Mouse (Mus musculus) heart, embryonic 14.5 days (tissue): Measurements from ENCODE around the gene Gm5269. TPM values are rescaled to one million over a fixed set of nuclear protein-coding genes. Genes with fewer than 3 reads are reported as not detected.

ENCODE experiments used
- ATAC-seq: fragments of 200-750 bp; cut with Nextera tagmentation; 2 replicates; pipeline ENCODE4 v1.8.0; 2017; ENCODE audit warnings: low read depth, moderate TSS enrichment; ENCODE audit not compliant: insufficient number of reproducible peaks, insufficient read depth, low FRiP score
- H3K27ac ChIP-seq, 2 experiments: fragments of 200-500 bp in 1 of 2; fragments of 300-500 bp in 1 of 2; sonication (generic) in 1 of 2; replicated peaks in 1 of 2; 2 replicates each; pipeline ENCODE4 v1.5.1; 2012 to 2014; ENCODE audit warnings: low read depth in 2 of 2, low read length in 2 of 2, control low read depth in 1 of 2, mild to moderate bottlenecking in 1 of 2, mixed read lengths in 1 of 2; ENCODE audit not compliant: control insufficient read depth in 1 of 2, insufficient read depth in 1 of 2
- H3K27me3 ChIP-seq: fragments of 300-500 bp; sonication (generic); 2 replicates; pipeline ENCODE4 v1.6.1; 2014; ENCODE audit warnings: mild to moderate bottlenecking, low read length, control low read depth; ENCODE audit not compliant: control insufficient read depth, insufficient read depth
- H3K36me3 ChIP-seq: fragments of 300-500 bp; sonication (generic); 2 replicates; pipeline ENCODE4 v1.6.1; 2014; ENCODE audit warnings: mild to moderate bottlenecking, control low read depth, low read length, mixed read lengths; ENCODE audit not compliant: control insufficient read depth, insufficient read depth
- H3K4me1 ChIP-seq, 2 experiments: fragments of 200-500 bp in 1 of 2; fragments of 300-500 bp in 1 of 2; sonication (generic) in 1 of 2; 2 replicates each; pipeline ENCODE4 v1.6.1; 2012 to 2014; ENCODE audit warnings: low read length in 2 of 2, control low read depth in 1 of 2, mixed read lengths in 1 of 2; ENCODE audit not compliant: control insufficient read depth in 2 of 2, insufficient read depth in 2 of 2
- H3K4me2 ChIP-seq: fragments of 300-500 bp; sonication (generic); 2 replicates; pipeline ENCODE4 v1.6.1; 2014; ENCODE audit warnings: mild to moderate bottlenecking, low read length
- H3K4me3 ChIP-seq, 2 experiments: fragments of 200-500 bp in 1 of 2; fragments of 300-500 bp in 1 of 2; sonication (generic) in 1 of 2; 2 replicates each; pipeline ENCODE4 v1.5.1; 2012 to 2014; ENCODE audit warnings: low read length in 2 of 2, mild to moderate bottlenecking in 2 of 2, control low read depth in 1 of 2, low read depth in 1 of 2, moderate library complexity in 1 of 2; ENCODE audit not compliant: control insufficient read depth in 1 of 2, insufficient read depth in 1 of 2
- H3K9ac ChIP-seq: fragments of 300-500 bp; sonication (generic); 2 replicates; pipeline ENCODE4 v1.6.1; 2014; ENCODE audit warnings: mild to moderate bottlenecking, low read length
- H3K9me3 ChIP-seq: fragments of 300-500 bp; sonication (generic); 2 replicates; pipeline ENCODE4 v1.6.1; 2016; ENCODE audit warnings: low read length, control low read depth; ENCODE audit not compliant: control insufficient read depth
- WGBS: fragments of 180-500 bp; shearing (Covaris S2); extraction: QIAGEN DNeasy Blood & Tissue Kit; methylation state at CpG from one replicate; pipeline ENCODE4 v1.1.7; 2014; 5-methylcytosine and 5-hydroxymethylcytosine counted together
- polyA plus RNA-seq: library from polyadenylated mRNA; unstranded; fragments of >200 nt; fragmentation: Nextera tagmentation; extraction: Ambion mirVana; gene quantifications from 2 replicates; pipeline ENCODE4 v1.2.1, GENCODE M21; 2014

The Gm5269 gene
- polyA plus RNA-seq, 1 experiment from 2014 or later = not detected

DNA sequence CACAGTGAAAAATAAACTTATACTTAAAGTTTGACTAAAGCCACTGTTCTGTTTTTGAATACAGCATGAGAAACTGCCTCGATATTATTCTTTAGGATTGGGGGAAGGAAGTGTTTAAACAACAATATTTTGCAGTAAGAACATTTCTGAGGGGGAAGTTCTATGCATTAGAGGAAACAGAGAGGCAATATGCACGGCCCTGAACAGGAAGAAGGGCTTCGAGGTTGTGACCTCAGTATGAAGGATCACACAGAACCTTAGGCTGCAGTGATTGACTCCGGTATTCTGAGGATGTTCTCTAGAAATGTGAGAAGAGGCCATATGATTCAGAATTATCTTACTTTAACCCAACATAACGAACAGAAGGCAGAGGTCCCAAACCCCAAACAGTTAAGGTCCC is 24.3 kb downstream of the Gm5269 start:
- ATAC-seq = no peak
- 60% methylated on average over 5 of the region's 5 CpGs for WGBS
- Histone ChIP-seq H3K4me1 (peaks cover 12 to 36% of the 10 kb centered on the region in 2 experiments), H3K9me3 (no peaks in the 10 kb centered on the region), H3K4me2 (no peak overlapping the region), H3K27me3 (no peaks in the 10 kb centered on the region), H3K4me3 (no peak overlapping the region), H3K27ac (no peak overlapping the region), H3K36me3 (no peaks in the 10 kb centered on the region), H3K9ac (no peak overlapping the region)

GRCm38 (mm10) chr1:45865316-45865715 is 24.8 kb downstream of the Gm5269 start:
- no peak for ATAC-seq
- WGBS = 21% methylated on average over 1 of the region's 1 CpGs
- Histone ChIP-seq H3K4me1 (peaks cover 12 to 38% of the 10 kb centered on the region in 2 experiments), H3K4me2 (no peak overlapping the region), H3K9ac (no peak overlapping the region), H3K27ac (peak overlapping the region in 1 of 2 experiments; percentile 45; a peak in 2 of 4 replicates), H3K36me3 (no peaks in the 10 kb centered on the region), H3K4me3 (no peak overlapping the region), H3K9me3 (no peaks in the 10 kb centered on the region), H3K27me3 (no peaks in the 10 kb centered on the region)

GRCm38 (mm10) chr1:45864564-45865014 is 25.5 kb downstream of the Gm5269 start:
- H3K4me2 ChIP-seq = no peak overlapping the region
- H3K4me3 ChIP-seq = no peak overlapping the region
- no peaks in the 10 kb centered on the region for H3K36me3 ChIP-seq
- H3K9ac ChIP-seq = no peak overlapping the region
- H3K4me1 ChIP-seq = peaks cover 12 to 45% of the 10 kb centered on the region in 2 experiments
- H3K27me3 ChIP-seq = no peaks in the 10 kb centered on the region
- peak overlapping the region; percentile 3 to 39; a peak in 2 of 4 replicates for H3K27ac ChIP-seq
- 43% methylated on average over 4 of the region's 4 CpGs for WGBS
- no peaks in the 10 kb centered on the region for H3K9me3 ChIP-seq
- ATAC-seq = no peak

GRCm38 (mm10) chr1:45863641-45864040 is 26.4 kb downstream of the Gm5269 start:
- H3K27ac ChIP-seq = no peak overlapping the region
- no peaks in the 10 kb centered on the region for H3K36me3 ChIP-seq
- H3K4me2 ChIP-seq = no peak overlapping the region
- peaks cover 12 to 45% of the 10 kb centered on the region in 2 experiments for H3K4me1 ChIP-seq
- H3K9me3 ChIP-seq = no peaks in the 10 kb centered on the region
- no peaks in the 10 kb centered on the region for H3K27me3 ChIP-seq
- H3K9ac ChIP-seq = no peak overlapping the region
- no peak for ATAC-seq
- WGBS = 91% methylated on average over 3 of the region's 3 CpGs
- H3K4me3 ChIP-seq = no peak overlapping the region

DNA sequence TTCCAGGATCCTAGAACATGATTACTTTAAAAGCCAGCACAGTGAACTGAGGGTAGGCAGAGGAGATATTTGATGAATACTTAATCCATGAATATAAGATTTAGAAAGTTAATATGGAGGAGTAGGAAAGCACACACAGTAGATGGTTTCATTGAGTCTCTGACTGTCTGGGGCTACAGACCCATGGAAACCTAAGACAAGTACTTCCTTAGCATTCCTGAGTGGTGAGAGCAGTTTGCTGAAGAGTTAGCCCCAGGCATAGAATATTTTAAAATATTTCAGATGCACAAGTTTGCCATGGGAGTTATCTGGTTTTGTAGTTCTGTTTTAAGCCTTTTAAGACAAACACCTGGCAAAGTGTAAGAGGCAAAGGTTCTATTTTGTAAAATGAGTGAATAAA is 28.9 kb downstream of the Gm5269 start:
- Histone ChIP-seq H3K4me1 (peaks cover 12 to 28% of the 10 kb centered on the region in 2 experiments), H3K36me3 (no peaks in the 10 kb centered on the region), H3K27ac (no peak overlapping the region; a peak in 1 of 4 replicates), H3K4me3 (no peak overlapping the region), H3K9ac (no peak overlapping the region), H3K27me3 (no peaks in the 10 kb centered on the region), H3K4me2 (no peak overlapping the region), H3K9me3 (no peaks in the 10 kb centered on the region)
- no peak for ATAC-seq

GRCm38 (mm10) chr1:45860349-45860748 is 29.7 kb downstream of the Gm5269 start:
- ATAC-seq = no peak

DNA sequence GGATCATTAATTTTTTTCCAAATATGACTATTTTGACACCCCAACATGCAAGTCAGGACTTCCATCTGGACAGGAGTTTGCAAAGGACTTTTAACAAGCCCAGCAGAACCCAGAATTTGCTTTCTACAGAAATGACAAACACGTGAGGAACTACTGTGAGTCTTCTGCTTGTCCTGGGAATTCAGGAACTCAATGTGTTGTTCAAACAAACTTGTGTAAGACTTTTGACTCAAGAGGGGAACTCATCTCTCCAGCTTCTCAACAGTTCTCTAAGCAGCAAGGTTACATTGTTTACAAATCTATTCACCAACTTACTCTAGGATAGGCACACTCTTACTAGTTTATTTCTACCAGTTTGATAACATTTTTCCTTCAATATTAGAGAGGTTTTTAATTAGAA is 32.0 kb downstream of the Gm5269 start:
- H3K9ac ChIP-seq = no peak overlapping the region
- no peaks in the 10 kb centered on the region for H3K9me3 ChIP-seq
- no peak for ATAC-seq
- H3K4me3 ChIP-seq = no peak overlapping the region
- H3K27me3 ChIP-seq = no peaks in the 10 kb centered on the region
- H3K36me3 ChIP-seq = no peaks in the 10 kb centered on the region
- H3K4me2 ChIP-seq = no peak overlapping the region
- WGBS = 63% methylated on average over 1 of the region's 1 CpGs
- H3K4me1 ChIP-seq = 0 out of 4 replicates have a peak, but pooled peaks cover 0 to 9% of the 10 kb centered on the region in 2 experiments
- H3K27ac ChIP-seq = no peak overlapping the region

More at GRCm38 (mm10) chr1:45860349-45860748, 29.7 kb downstream of the Gm5269 start:
- Histone ChIP-seq H3K4me2 (peak overlapping the region; percentile 5; the same call in 1 of the 2 replicates), H3K27ac (peak overlapping the region in 1 of 2 experiments; percentile 41; a peak in 1 of 4 replicates), H3K27me3 (no peaks in the 10 kb centered on the region), H3K36me3 (no peaks in the 10 kb centered on the region), H3K4me3 (no peak overlapping the region), H3K9me3 (no peaks in the 10 kb centered on the region), H3K4me1 (peaks cover 8 to 21% of the 10 kb centered on the region in 2 experiments), H3K9ac (no peak overlapping the region)
- WGBS = 38% methylated on average over 5 of the region's 5 CpGs

DNA sequence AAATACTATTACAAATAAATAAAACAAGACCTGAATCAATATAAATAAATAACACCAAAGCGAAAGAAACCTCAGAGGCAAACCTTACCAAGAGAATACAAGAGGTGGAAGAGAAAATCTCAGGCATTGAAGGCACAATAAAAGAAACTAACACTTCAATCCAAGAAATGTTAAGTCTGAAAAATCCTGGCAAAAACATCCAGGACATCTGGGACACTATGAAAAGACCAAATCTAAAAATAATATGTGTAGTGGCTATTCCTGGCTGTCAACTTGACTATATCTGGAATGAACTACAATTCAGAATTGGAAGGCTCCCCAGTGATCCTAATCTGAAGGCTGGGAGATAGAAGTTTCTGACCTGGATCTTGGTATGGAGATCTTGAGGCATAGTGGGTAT is 44.6 kb downstream of the Gm5269 start:
- H3K9ac ChIP-seq = no peak overlapping the region
- WGBS = 94% methylated on average over 1 of the region's 1 CpGs

More for the DNA sequence above, 44.6 kb downstream of the Gm5269 start:
- Histone ChIP-seq H3K27me3 (no peaks in the 10 kb centered on the region), H3K4me2 (no peak overlapping the region), H3K36me3 (no peaks in the 10 kb centered on the region), H3K4me3 (no peak overlapping the region), H3K27ac (no peak overlapping the region), H3K9me3 (peaks cover 3% of the 10 kb centered on the region; the same call in 1 of the 2 replicates), H3K4me1 (peaks cover 0 to 8% of the 10 kb centered on the region in 2 experiments; a peak in 1 of 4 replicates)
- ATAC-seq = no peak
